Mouse (Mus musculus) embryonic facial prominence, embryonic 12.5 days (tissue): ENCODE data around the gene Hs2st1. TPM values are rescaled to one million over a fixed set of nuclear protein-coding genes. Genes with fewer than 3 reads are reported as not detected.

ENCODE experiments used
- ATAC-seq: fragments of 200-750 bp; cut with Nextera tagmentation; 2 replicates; pipeline ENCODE4 v1.8.0; 2017; ENCODE audit not compliant: insufficient number of reproducible peaks, insufficient read depth, low FRiP score, low TSS enrichment
- H3K27ac ChIP-seq: fragments of 300-500 bp; sonication (generic); 2 replicates; pipeline ENCODE4 v1.5.1; 2016; ENCODE audit warnings: mild to moderate bottlenecking
- H3K27me3 ChIP-seq: fragments of 300-500 bp; sonication (generic); 2 replicates; pipeline ENCODE4 v1.6.1; 2016; ENCODE audit warnings: mild to moderate bottlenecking, moderate library complexity
- H3K36me3 ChIP-seq: fragments of 300-500 bp; sonication (generic); 2 replicates; pipeline ENCODE4 v1.6.1; 2016; ENCODE audit warnings: mild to moderate bottlenecking
- H3K4me1 ChIP-seq: fragments of 300-500 bp; sonication (generic); 2 replicates; pipeline ENCODE4 v1.6.1; 2016
- H3K4me2 ChIP-seq: fragments of 300-500 bp; sonication (generic); replicated peaks from 2 replicates; pipeline ENCODE4 v1.6.1; 2016; ENCODE audit warnings: mild to moderate bottlenecking, moderate library complexity
- H3K4me3 ChIP-seq: fragments of 300-500 bp; sonication (generic); 2 replicates; pipeline ENCODE4 v1.5.1; 2016; ENCODE audit warnings: mild to moderate bottlenecking
- H3K9ac ChIP-seq: fragments of 300-500 bp; sonication (generic); 2 replicates; pipeline ENCODE4 v1.6.1; 2016; ENCODE audit warnings: mild to moderate bottlenecking, moderate library complexity
- H3K9me3 ChIP-seq: fragments of 300-500 bp; sonication (generic); 2 replicates; pipeline ENCODE4 v1.6.1; 2016; ENCODE audit warnings: mild to moderate bottlenecking, moderate library complexity
- WGBS: fragments of 180-500 bp; shearing (Covaris S2); methylation state at CpG from one replicate; pipeline ENCODE4 v1.1.7; 2016; 5-methylcytosine and 5-hydroxymethylcytosine counted together
- polyA plus RNA-seq: library from polyadenylated mRNA; unstranded; fragments of >200 nt; fragmentation: Nextera tagmentation; extraction: Ambion mirVana; gene quantifications from 2 replicates; pipeline ENCODE4 v1.2.1, GENCODE M21; 2016

The Hs2st1 gene
- polyA plus RNA-seq, 1 experiment from 2014 or later, result 27.0 TPM

GRCm38 (mm10) chr3:144459285-144459697 lies 110.7 kb downstream of the Hs2st1 start:
- Histone ChIP-seq H3K4me3 (no peak overlapping the region), H3K9ac (no peak overlapping the region), H3K27me3 (no peaks in the 10 kb centered on the region), H3K27ac (no peak overlapping the region), H3K4me1 (no peaks in the 10 kb centered on the region), H3K9me3 (no peaks in the 10 kb centered on the region), H3K4me2 (no peak overlapping the region), H3K36me3 (peaks cover 16% of the 10 kb centered on the region; the same call in 1 of the 2 replicates)
- whole genome bisulfite sequencing, result 84% methylated on average over 8 of the region's 8 CpGs
- ATAC-seq, result no peak

- Histone ChIP-seq H3K4me2 (no peak overlapping the region), H3K27ac (peak overlapping the region; percentile 23; the same call in 1 of the 2 replicates), H3K4me1 (no peaks in the 10 kb centered on the region), H3K9me3 (no peaks in the 10 kb centered on the region), H3K4me3 (no peak overlapping the region), H3K27me3 (no peaks in the 10 kb centered on the region), H3K9ac (no peak overlapping the region), H3K36me3 (peaks cover 11% of the 10 kb centered on the region; the same call in 1 of the 2 replicates)
- 67% methylated on average over 19 of the region's 19 CpGs for WGBS
- ATAC-seq, result peak; percentile 61; the same call in 1 of the 2 replicates
Measured at GRCm38 (mm10) chr3:144453701-144454430, 116.1 kb downstream of the Hs2st1 start.

GRCm38 (mm10) chr3:144448977-144449376 lies 121.0 kb downstream of the Hs2st1 start:
- H3K36me3 ChIP-seq, result 0 out of 2 replicates have a peak, but pooled peaks cover 10% of the 10 kb centered on the region
- 93% methylated on average over 6 of the region's 6 CpGs for WGBS
- H3K4me2 ChIP-seq, result no peak overlapping the region
- no peaks in the 10 kb centered on the region for H3K9me3 ChIP-seq
- H3K9ac ChIP-seq, result no peak overlapping the region
- H3K27me3 ChIP-seq, result no peaks in the 10 kb centered on the region
- no peak for ATAC-seq
- no peak overlapping the region for H3K27ac ChIP-seq
- no peaks in the 10 kb centered on the region for H3K4me1 ChIP-seq
- no peak overlapping the region for H3K4me3 ChIP-seq

- no peak for ATAC-seq
- WGBS, result 94% methylated on average over 9 of the region's 9 CpGs
- no peak overlapping the region for H3K9ac ChIP-seq
- no peaks in the 10 kb centered on the region for H3K4me1 ChIP-seq
- no peak overlapping the region for H3K27ac ChIP-seq
- no peaks in the 10 kb centered on the region for H3K27me3 ChIP-seq
- H3K36me3 ChIP-seq, result 0 out of 2 replicates have a peak, but pooled peaks cover 10% of the 10 kb centered on the region
- no peak overlapping the region for H3K4me3 ChIP-seq
- no peak overlapping the region for H3K4me2 ChIP-seq
- H3K9me3 ChIP-seq, result no peaks in the 10 kb centered on the region
Measured at GRCm38 (mm10) chr3:144447917-144448316, 122.1 kb downstream of the Hs2st1 start.

- H3K4me1 ChIP-seq, result no peaks in the 10 kb centered on the region
- H3K36me3 ChIP-seq, result 0 out of 2 replicates have a peak, but pooled peaks cover 10% of the 10 kb centered on the region
- no peak overlapping the region for H3K27ac ChIP-seq
- no peaks in the 10 kb centered on the region for H3K27me3 ChIP-seq
- H3K9ac ChIP-seq, result no peak overlapping the region
- H3K4me2 ChIP-seq, result no peak overlapping the region
- WGBS, result 87% methylated on average over 14 of the region's 14 CpGs
- no peaks in the 10 kb centered on the region for H3K9me3 ChIP-seq
- no peak overlapping the region for H3K4me3 ChIP-seq
- no peak for ATAC-seq
Measured at GRCm38 (mm10) chr3:144446081-144446634, 123.8 kb downstream of the Hs2st1 start.

- Histone ChIP-seq H3K36me3 (peaks cover 5% of the 10 kb centered on the region), H3K9ac (no peak overlapping the region), H3K27ac (no peak overlapping the region), H3K4me2 (no peak overlapping the region), H3K4me3 (no peak overlapping the region), H3K27me3 (no peaks in the 10 kb centered on the region), H3K4me1 (no peaks in the 10 kb centered on the region), H3K9me3 (no peaks in the 10 kb centered on the region)
- 92% methylated on average over 14 of the region's 14 CpGs for WGBS
- no peak for ATAC-seq
Measured at GRCm38 (mm10) chr3:144437871-144438398, 132.0 kb downstream of the Hs2st1 start.

- Histone ChIP-seq H3K9ac (no peak overlapping the region), H3K4me3 (no peak overlapping the region), H3K4me2 (no peak overlapping the region), H3K27me3 (no peaks in the 10 kb centered on the region), H3K27ac (0 out of 2 replicates have a peak overlapping the region, but pooled peaks have one; percentile 23), H3K4me1 (no peaks in the 10 kb centered on the region), H3K36me3 (peaks cover 5% of the 10 kb centered on the region), H3K9me3 (no peaks in the 10 kb centered on the region)
- ATAC-seq, result no peak
- 80% methylated on average over 3 of the region's 3 CpGs for WGBS
Measured at GRCm38 (mm10) chr3:144436076-144436475, 133.9 kb downstream of the Hs2st1 start.

- no peak overlapping the region for H3K9ac ChIP-seq
- H3K9me3 ChIP-seq, result no peaks in the 10 kb centered on the region
- H3K36me3 ChIP-seq, result peaks cover 5% of the 10 kb centered on the region
- no peaks in the 10 kb centered on the region for H3K4me1 ChIP-seq
- H3K4me2 ChIP-seq, result no peak overlapping the region
- H3K27ac ChIP-seq, result no peak overlapping the region
- 92% methylated on average over 16 of the region's 16 CpGs for WGBS
- H3K27me3 ChIP-seq, result no peaks in the 10 kb centered on the region
- ATAC-seq, result no peak
- H3K4me3 ChIP-seq, result no peak overlapping the region
Measured at GRCm38 (mm10) chr3:144435281-144435680, 134.7 kb downstream of the Hs2st1 start.

- Histone ChIP-seq H3K4me2 (no peak overlapping the region), H3K4me1 (no peaks in the 10 kb centered on the region), H3K9ac (no peak overlapping the region), H3K27ac (no peak overlapping the region), H3K9me3 (no peaks in the 10 kb centered on the region), H3K27me3 (no peaks in the 10 kb centered on the region), H3K36me3 (peaks cover 5% of the 10 kb centered on the region; the same call in 1 of the 2 replicates), H3K4me3 (no peak overlapping the region)
- no peak for ATAC-seq
- WGBS, result 91% methylated on average over 17 of the region's 17 CpGs
Measured at GRCm38 (mm10) chr3:144434276-144434675, 135.7 kb downstream of the Hs2st1 start.

GRCm38 (mm10) chr3:144433039-144433438 lies 136.9 kb downstream of the Hs2st1 start:
- H3K4me2 ChIP-seq, result no peak overlapping the region
- no peaks in the 10 kb centered on the region for H3K27me3 ChIP-seq
- WGBS, result 79% methylated on average over 7 of the region's 7 CpGs
- no peak for ATAC-seq
- H3K4me3 ChIP-seq, result no peak overlapping the region
- H3K9me3 ChIP-seq, result no peaks in the 10 kb centered on the region
- no peaks in the 10 kb centered on the region; the same call in 1 of the 2 replicates for H3K4me1 ChIP-seq
- H3K9ac ChIP-seq, result no peak overlapping the region
- peaks cover 5% of the 10 kb centered on the region; the same call in 1 of the 2 replicates for H3K36me3 ChIP-seq
- no peak overlapping the region for H3K27ac ChIP-seq

- H3K36me3 ChIP-seq, result peaks cover 5% of the 10 kb centered on the region; the same call in 1 of the 2 replicates
- H3K9ac ChIP-seq, result no peak overlapping the region
- 86% methylated on average over 10 of the region's 10 CpGs for WGBS
- H3K27ac ChIP-seq, result no peak overlapping the region
- no peaks in the 10 kb centered on the region; the same call in 1 of the 2 replicates for H3K4me1 ChIP-seq
- H3K27me3 ChIP-seq, result no peaks in the 10 kb centered on the region
- H3K9me3 ChIP-seq, result no peaks in the 10 kb centered on the region
- no peak for ATAC-seq
- H3K4me2 ChIP-seq, result no peak overlapping the region
- H3K4me3 ChIP-seq, result no peak overlapping the region
Measured at GRCm38 (mm10) chr3:144432143-144432577, 137.8 kb downstream of the Hs2st1 start.
